Mouse (Mus musculus) Patski (cell line): ENCODE data around the gene Wap. TPM values are rescaled to one million over a fixed set of nuclear protein-coding genes. Genes with fewer than 3 reads are reported as not detected.

Source experiments
- ATAC-seq: fragments of 100-300 bp; one replicate; pipeline ENCODE4 v1.8.0; 2021
- CTCF ChIA-PET: fragments of 350-600 bp; sonication (Branson Sonifier 250); formaldehyde crosslinking; loops from one replicate; lab custom pipeline; 2022; ENCODE audit warnings: inconsistent platforms; lab: Charles Lee
- POLR2A ChIA-PET: fragments of 350-600 bp; sonication (Branson Sonifier 250); formaldehyde crosslinking; loops from one replicate; lab custom pipeline; 2022; ENCODE audit warnings: antibody characterized with exemption, inconsistent platforms; lab: Charles Lee
- DNase-seq: peaks from one replicate; pipeline ENCODE4 v3.0.0-alpha.2; 2011; ENCODE audit warnings: low read depth, low spot score
- H3K27me3 ChIP-seq: fragments of 371-371 bp; one replicate; pipeline ENCODE4 v1.5.1; 2021
- CTCF ChIP-seq: fragments of 100-300 bp; IDR thresholded peaks from one replicate; pipeline ENCODE4 v1.5.1; 2021
- in situ Hi-C: fragments of 300-500 bp; cut with MboI; formaldehyde crosslinking; loops from 3 replicates; pipeline ENCODE4 v1.11.1; 2018; ENCODE audit warnings: low pct_unique_long_range_greater_than_20kb, mixed read lengths
- polyA plus RNA-seq: library from polyadenylated mRNA; unstranded; gene quantifications from one replicate; pipeline ENCODE4 v1.2.3, GENCODE M21; 2021

Wap gene
- polyA plus RNA-seq, 1 experiment from 2014 or later: not detected

GRCm38 (mm10) chr11:6588295-6588694, 50.1 kb downstream of the Wap start:
- in situ Hi-C loops: no loop called here
- TF ChIP-seq CTCF: no peak
- ChIA-PET CTCF (interaction anchor here (0.9 to 1.1 kb wide), 3 partner anchors 12 to 152 kb away, joined by 3 to 4 read pairs (median 3); no protein-coding TSS in a partner anchor), POLR2A (interaction anchor here (0.5 to 0.6 kb wide), 3 partner anchors 35 to 68 kb away, joined by 3 read pairs; partner anchors contain the start of gene Myo1g)
- H3K27me3 ChIP-seq: no peaks in the 10 kb centered on the region
- DNase-seq (no peak), ATAC-seq (no peak)

GRCm38 (mm10) chr11:6587249-6587940, 51.0 kb downstream of the Wap start:
- peak; percentile 92 for ATAC-seq
- CTCF ChIA-PET: interaction anchor here (0.9 to 1.1 kb wide), 2 partner anchors 13 to 151 kb away, joined by 3 to 4 read pairs; no protein-coding TSS in a partner anchor
- in situ Hi-C loops: no loop called here
- no peaks in the 10 kb centered on the region for H3K27me3 ChIP-seq
- TF ChIP-seq CTCF: no peak
- DNase-seq: no peak
- POLR2A ChIA-PET: interaction anchor here (1.2 kb wide), 1 partner anchor 29 kb away, joined by 3 read pairs; no protein-coding TSS in a partner anchor

- peak; percentile 15 for ATAC-seq
- in situ Hi-C loops: no loop called here
- no peak for TF ChIP-seq CTCF
- CTCF ChIA-PET: interaction anchor here (1.5 kb wide), 1 partner anchor 18 kb away, joined by 5 read pairs; no protein-coding TSS in a partner anchor
- H3K27me3 ChIP-seq: no peaks in the 10 kb centered on the region
- no peak for DNase-seq
- POLR2A ChIA-PET: interaction anchor here (1.2 kb wide), 1 partner anchor 30 kb away, joined by 3 read pairs; no protein-coding TSS in a partner anchor
These were observed 51.8 kb downstream of the Wap start for GRCm38 (mm10) chr11:6586660-6587059.

- ChIA-PET POLR2A (no interaction called here), CTCF (interaction anchor here (1.5 kb wide), 1 partner anchor 17 kb away, joined by 5 read pairs; no protein-coding TSS in a partner anchor)
- TF ChIP-seq CTCF: no peak
- in situ Hi-C loops: no loop called here
- H3K27me3 ChIP-seq: no peaks in the 10 kb centered on the region
- ATAC-seq (no peak), DNase-seq (no peak)
These were observed 52.7 kb downstream of the Wap start for GRCm38 (mm10) chr11:6585748-6586147.

Other genes with a start within 250 kb of the Wap start
- gene Zmiz2, start 249.6 kb downstream of the Wap start, polyA plus RNA-seq: 46.9 TPM
- 3,491 TPM for gene Ppia, start 223.2 kb downstream of the Wap start, polyA plus RNA-seq
- gene H2afv, start 194.2 kb downstream of the Wap start, polyA plus RNA-seq: 147 TPM
- 49.1 TPM for gene Purb, start 162.7 kb downstream of the Wap start, polyA plus RNA-seq
- gene Myo1g, start 117.7 kb downstream of the Wap start, polyA plus RNA-seq: 0.06 TPM
- 60.9 TPM for gene Ccm2, start 91.8 kb downstream of the Wap start, polyA plus RNA-seq
- 20.0 TPM for gene Nacad, start 32.6 kb downstream of the Wap start, polyA plus RNA-seq
- gene Tbrg4, start 12.6 kb downstream of the Wap start, polyA plus RNA-seq: 64.3 TPM
- gene Ramp3, start 19.9 kb upstream of the Wap start, polyA plus RNA-seq: 21.6 TPM
- gene Gm11983, start 199.0 kb upstream of the Wap start, polyA plus RNA-seq: not detected